Mouse (Mus musculus) cerebellum, postnatal 14 days (tissue): Measurements from ENCODE around the gene Gramd4.
"Not testable (repeated sequence)": the region's sequence is repeated elsewhere in the genome, so short reads cannot be mapped to it uniquely, and the experiment has no call there.

Source experiments
- DNase-seq, 2 experiments: peaks; one replicate each; pipeline ENCODE4 v3.0.0; 2021; ENCODE audit warnings: mixed read lengths in 2 of 2

The Gramd4 gene

GRCm38 (mm10) chr15:86091998-86092670 lies 34.6 kb downstream of the Gramd4 start:
- DNase-seq: no peak

- no peak for DNase-seq
Measured at GRCm38 (mm10) chr15:86093236-86093635, 35.7 kb downstream of the Gramd4 start.

- no peak for DNase-seq
Measured at GRCm38 (mm10) chr15:86094324-86095121, 37.0 kb downstream of the Gramd4 start.

- no peak for DNase-seq
Measured at GRCm38 (mm10) chr15:86095722-86096603, 38.5 kb downstream of the Gramd4 start.

- DNase-seq: not testable (repeated sequence)
Measured at GRCm38 (mm10) chr15:86096604-86097020, 39.1 kb downstream of the Gramd4 start.

- no peak for DNase-seq
Measured at GRCm38 (mm10) chr15:86097871-86098270, 40.4 kb downstream of the Gramd4 start.

GRCm38 (mm10) chr15:86101585-86101984 lies 44.1 kb downstream of the Gramd4 start:
- DNase-seq: peak; percentile 42 to 58

- no peak for DNase-seq
Measured at GRCm38 (mm10) chr15:86102308-86102707, 44.8 kb downstream of the Gramd4 start.

- DNase-seq: no peak
Measured at GRCm38 (mm10) chr15:86104401-86105344, 47.2 kb downstream of the Gramd4 start.

- no peak for DNase-seq
Measured at GRCm38 (mm10) chr15:86105345-86105697, 47.8 kb downstream of the Gramd4 start.

GRCm38 (mm10) chr15:86105751-86106150 lies 48.3 kb downstream of the Gramd4 start:
- DNase-seq: no peak

- no peak for DNase-seq
Measured at GRCm38 (mm10) chr15:86107831-86108471, 50.5 kb downstream of the Gramd4 start.

GRCm38 (mm10) chr15:86109245-86109644 lies 51.8 kb downstream of the Gramd4 start:
- no peak for DNase-seq

GRCm38 (mm10) chr15:86109650-86110211 lies 52.2 kb downstream of the Gramd4 start:
- DNase-seq: peak; percentile 73 to 78

- peak; percentile 85 to 87 for DNase-seq
Measured at GRCm38 (mm10) chr15:86110361-86111103, 53.0 kb downstream of the Gramd4 start.

GRCm38 (mm10) chr15:86112707-86113341 lies 55.3 kb downstream of the Gramd4 start:
- DNase-seq: peak; percentile 73 to 74

GRCm38 (mm10) chr15:86113342-86113710 lies 55.8 kb downstream of the Gramd4 start:
- no peak for DNase-seq

GRCm38 (mm10) chr15:86116421-86116820 lies 58.9 kb downstream of the Gramd4 start:
- DNase-seq: no peak

- DNase-seq: peak; percentile 89 to 90
Measured at GRCm38 (mm10) chr15:86117115-86118100, 59.9 kb downstream of the Gramd4 start.
